Mouse (Mus musculus) layer of hippocampus, postnatal 10 days (tissue): ENCODE results near the gene Rtel1. TPM values are rescaled to one million over a fixed set of nuclear protein-coding genes. Genes with fewer than 3 reads are reported as not detected.

Experiments used
- DNase-seq, 2 experiments: peaks; one replicate each; pipeline ENCODE4 v3.0.0; 2021; ENCODE audit warnings: low spot score in 2 of 2
- total RNA-seq, 2 experiments: library from RNA; stranded (reverse); gene quantifications; 2 replicates each; pipeline ENCODE4 v1.2.3; 2021

The Rtel1 gene
- total RNA-seq, 2 experiments from 2014 or later: 39.5 to 46.1 TPM

DNA sequence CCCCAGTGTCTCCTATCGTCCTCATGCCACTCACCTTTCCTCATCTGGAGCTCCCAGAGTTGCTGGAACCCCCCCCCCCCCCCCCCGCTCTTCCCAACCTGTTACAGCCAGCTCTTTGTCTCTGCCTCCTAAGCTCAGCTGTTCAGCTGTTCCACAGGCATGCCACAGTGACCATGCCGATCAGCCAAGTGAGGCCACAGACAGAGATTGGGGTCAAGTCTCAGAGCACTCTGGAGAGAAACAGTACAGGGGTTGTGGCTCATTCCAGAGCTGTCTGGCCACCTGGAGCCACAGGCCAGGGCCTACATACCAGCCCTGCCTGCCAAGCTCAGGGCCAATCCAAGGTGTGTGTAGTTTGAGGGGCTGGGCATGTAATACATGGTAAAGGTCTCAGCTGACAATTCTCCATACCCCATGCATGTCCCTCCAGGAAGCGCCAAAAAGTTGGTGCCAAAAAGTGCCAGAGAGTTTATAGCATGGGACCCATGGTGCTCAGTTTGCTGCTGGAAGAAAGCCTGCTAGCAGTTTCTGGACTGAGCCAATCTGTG is 67.2 kb downstream of the Rtel1 start:
- no peak for DNase-seq

DNA sequence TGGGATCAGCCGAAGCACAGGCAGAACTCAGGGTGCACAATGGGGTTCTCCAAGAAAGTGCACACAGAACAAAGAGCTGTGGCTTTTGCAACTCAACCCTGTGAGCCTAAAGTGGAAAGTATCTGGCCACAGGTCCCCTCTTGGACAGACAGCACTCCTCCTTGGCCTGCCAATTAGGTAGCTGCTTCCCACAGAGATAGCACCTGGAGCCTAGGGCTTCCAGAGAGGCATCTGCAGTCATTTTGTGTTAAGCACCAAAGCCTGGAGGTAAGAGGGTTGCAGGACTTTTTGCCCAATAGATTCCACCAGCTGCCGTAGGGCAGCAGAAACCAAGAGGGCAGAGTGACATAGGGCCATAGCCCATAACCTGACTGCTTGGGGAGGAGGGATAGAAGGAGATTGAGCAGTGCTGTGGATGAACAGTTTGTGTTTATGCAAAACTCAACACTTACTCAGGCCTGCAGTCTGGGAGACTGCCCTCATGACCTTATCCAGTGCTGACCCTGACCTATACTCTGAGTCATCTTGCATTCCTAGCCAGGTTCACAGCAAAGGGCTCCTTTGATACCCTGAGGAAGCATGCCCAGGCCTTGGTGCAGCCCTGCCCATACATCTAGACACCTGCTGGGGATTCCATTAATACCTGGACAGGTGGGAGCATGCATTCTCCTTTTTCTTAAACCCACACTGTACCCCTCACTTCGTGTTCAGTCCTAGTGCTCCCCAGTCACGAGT is 70.8 kb downstream of the Rtel1 start:
- no peak for DNase-seq

DNA sequence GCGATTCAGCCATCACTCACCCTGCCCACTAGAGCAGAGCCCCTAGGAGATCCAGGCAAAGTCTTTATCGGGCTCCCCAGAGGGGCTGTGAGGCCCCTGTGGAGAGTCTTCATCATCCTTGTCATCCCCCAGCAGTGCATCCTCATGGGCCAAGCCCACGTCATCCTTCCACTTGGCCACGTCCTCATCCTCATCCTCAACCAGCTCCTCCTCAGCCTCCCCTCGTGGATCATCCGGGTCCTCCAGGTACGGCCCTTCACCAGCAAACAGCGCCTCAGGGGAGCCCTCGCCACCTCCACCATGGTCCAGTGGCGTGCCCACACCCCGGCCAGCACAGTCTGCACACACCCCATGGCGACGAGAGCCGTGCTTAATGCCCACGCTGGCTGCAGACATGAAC is 71.5 kb downstream of the Rtel1 start:
- DNase-seq: no peak

DNA sequence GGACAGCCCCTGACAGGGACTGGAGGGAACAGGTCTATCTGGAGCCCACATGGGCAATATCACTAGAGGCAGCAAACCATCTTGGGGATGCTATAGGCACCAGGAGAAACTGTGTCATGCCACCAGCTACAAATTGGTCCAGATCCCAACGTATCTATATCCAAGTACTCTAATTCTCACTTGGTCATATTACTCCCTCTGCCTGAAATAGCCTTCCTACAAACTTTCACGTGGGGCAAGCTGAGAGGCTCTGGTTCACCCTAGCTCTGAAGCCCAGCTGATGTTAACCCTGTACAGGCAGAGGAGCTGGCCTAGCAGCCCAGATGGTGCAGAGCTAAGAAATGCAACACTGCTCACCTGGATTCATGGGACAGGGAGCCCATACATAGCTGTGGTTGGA is 72.0 kb downstream of the Rtel1 start:
- no peak for DNase-seq

DNA sequence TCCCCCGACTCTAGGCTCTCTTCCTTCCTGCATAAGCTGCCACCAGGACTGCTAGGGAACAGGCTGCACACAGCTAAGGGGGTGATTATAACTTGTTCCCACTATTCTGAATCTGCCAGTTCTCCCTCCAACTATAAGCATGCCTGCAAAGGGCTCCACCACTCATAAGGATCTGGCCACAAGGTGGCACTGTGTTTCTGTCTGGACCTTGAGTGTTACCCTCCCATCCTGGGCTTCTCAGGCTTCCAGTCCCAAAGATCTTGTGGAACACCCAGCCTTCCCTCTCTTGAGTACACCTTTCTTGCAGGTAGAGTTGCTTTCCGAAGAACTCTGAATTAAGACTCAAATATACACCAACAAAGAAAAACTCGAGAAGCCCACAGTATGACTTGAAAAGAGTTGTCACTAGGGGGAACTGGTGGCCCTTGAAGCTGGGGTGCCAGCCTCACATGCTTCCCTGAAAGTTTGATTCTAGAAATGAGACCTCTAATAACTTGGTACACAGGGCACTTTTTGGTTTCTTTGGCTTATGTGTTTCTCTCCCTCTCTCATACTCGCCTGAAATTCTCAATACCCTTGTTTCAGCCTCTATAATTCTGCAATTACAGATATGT is 73.2 kb downstream of the Rtel1 start:
- DNase-seq: peak; percentile 92

DNA sequence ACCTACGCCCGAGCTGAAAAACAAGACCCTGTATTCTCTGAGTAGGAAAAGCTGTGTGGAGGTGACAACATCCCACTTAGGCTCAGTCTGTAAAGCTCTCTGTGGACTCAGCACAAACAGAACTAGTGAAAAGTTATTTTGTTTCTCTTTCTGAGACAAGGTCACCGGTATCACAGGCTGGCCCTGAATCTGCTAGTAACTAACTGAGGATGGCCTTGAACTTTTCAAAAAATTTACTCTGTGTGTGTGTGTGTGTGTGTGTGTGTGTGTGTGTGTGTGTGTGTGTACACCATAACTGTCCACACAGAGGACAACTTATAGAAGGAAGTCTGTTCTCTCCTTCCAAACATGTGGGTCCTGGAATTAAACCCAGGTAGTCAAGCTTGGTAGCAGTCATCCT is 74.5 kb downstream of the Rtel1 start:
- DNase-seq: no peak

DNA sequence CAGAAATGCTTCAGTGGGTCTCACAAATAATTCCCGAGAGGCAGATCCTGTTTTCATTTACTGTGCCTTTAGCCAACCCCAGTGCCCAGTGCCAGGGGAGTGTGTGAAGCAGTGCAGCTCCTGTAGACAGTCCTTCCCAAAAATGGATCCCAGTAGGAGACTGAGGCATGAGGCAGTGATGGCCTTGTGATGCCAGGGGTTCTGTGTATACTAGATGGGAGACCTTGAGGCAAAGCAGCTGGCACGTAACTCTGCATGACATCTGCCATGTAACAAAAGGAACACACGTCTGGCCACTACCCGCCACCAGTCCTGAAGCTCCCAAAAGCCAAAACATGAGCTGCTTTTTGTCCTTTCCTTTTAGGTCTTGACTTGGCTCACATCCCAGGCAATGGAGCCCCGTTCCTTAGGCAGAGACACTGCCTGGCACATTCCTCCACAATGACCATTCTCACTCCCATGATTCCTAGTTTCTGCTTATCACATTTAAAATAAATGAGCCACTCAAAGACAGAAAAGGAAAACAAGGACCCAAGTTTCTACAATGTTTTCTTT is 77.7 kb downstream of the Rtel1 start:
- no peak for DNase-seq

DNA sequence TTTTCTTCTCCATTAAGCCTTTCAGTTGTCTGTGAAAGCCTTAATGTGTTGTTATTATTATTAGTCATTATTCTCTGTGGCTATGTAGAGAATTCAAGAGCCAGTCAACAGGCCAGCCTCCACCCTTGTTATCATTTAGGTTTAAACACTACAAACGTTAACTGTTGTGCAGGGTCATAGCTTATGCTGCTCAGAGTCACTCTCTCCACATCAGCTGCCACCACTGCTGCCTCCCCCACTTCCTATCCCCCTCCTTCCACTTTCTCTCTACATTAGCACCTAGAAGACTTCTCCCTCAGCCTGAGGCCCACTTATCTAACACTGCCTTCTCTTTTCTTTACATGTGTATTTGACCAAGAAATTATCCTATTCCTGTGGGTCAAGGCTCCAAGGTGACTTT is 82.0 kb downstream of the Rtel1 start:
- DNase-seq: no peak

DNA sequence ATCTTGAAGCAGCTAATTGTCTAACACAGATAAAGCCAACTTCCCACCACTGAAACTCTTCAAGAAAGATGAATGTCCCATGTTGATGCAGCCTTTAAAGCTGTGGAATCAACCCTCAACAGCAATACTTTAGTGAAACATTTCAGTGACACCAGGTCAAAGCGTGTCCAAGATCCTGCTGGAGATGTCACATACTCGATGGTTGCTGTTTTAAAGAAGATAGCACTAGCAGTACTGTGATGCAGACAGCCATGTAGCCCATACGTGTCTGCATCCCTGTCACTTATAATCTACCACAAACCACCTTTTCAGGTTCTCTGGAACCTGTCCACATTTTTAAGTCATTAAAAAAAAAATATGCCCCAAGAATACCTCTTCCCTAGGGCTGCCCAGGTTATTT is 84.2 kb downstream of the Rtel1 start:
- DNase-seq: no peak

Other genes starting within 250 kb of the Rtel1 start
- 100 to 1,000 TPM; 213 to 234 TPM for gene Kcnq2, start 184.4 kb upstream of the Rtel1 start, total RNA-seq
- 100 to 1,000 TPM; 674 to 713 TPM for gene Eef1a2, start 162.7 kb upstream of the Rtel1 start, total RNA-seq
- gene Ppdpf, start 132.5 kb upstream of the Rtel1 start, total RNA-seq: 100 to 1,000 TPM; 135 to 146 TPM
- gene Ptk6, start 117.0 kb upstream of the Rtel1 start, total RNA-seq: not detected
- gene Srms, start 106.6 kb upstream of the Rtel1 start, total RNA-seq: under 1 TPM in 1 of 2 experiments, not detected in 1; 0.25 TPM
- not detected for gene Fndc11, start 99.7 kb upstream of the Rtel1 start, total RNA-seq
- gene Helz2, start 77.7 kb upstream of the Rtel1 start, total RNA-seq: 1 to 10 TPM; 1.2 to 1.8 TPM
- gene Gmeb2, start 31.7 kb upstream of the Rtel1 start, total RNA-seq: 10 to 100 TPM; 17.5 to 18.6 TPM
- 1,000 to 10,000 TPM in 1 of 2 experiments, 100 to 1,000 TPM in 1; 968 to 1,016 TPM for gene Stmn3, start 5.2 kb upstream of the Rtel1 start, total RNA-seq
- gene Zgpat, start 45.2 kb downstream of the Rtel1 start, total RNA-seq: 10 to 100 TPM; 64.3 to 74.5 TPM
- gene Arfrp1, start 45.7 kb downstream of the Rtel1 start, total RNA-seq: 10 to 100 TPM; 35.4 to 40.8 TPM
- gene Lime1, start 60.3 kb downstream of the Rtel1 start, total RNA-seq: 10 to 100 TPM; 30.3 to 32.0 TPM
- gene Zbtb46, start 139.7 kb downstream of the Rtel1 start, total RNA-seq: 10 to 100 TPM; 14.7 to 17.5 TPM
- gene Abhd16b, start 173.5 kb downstream of the Rtel1 start, total RNA-seq: not detected
- 10 to 100 TPM; 75.7 to 87.8 TPM for gene Tpd52l2, start 177.4 kb downstream of the Rtel1 start, total RNA-seq
- gene Dnajc5, start 200.7 kb downstream of the Rtel1 start, total RNA-seq: 100 to 1,000 TPM; 253 to 296 TPM